Mouse (Mus musculus): Measurements from ENCODE around the gene Psmf1.

Gene Psmf1

GRCm38 (mm10) chr2:151733151-151733865 lies 10.7 kb downstream of the Psmf1 start:
- DNase-seq (ENCODE audit: low spot score) = no peak

GRCm38 (mm10) chr2:151724094-151724493 lies 19.9 kb downstream of the Psmf1 start:
- DNase-seq (ENCODE audit: low spot score) = no peak

GRCm38 (mm10) chr2:151716318-151717055 lies 27.5 kb downstream of the Psmf1 start:
- no peak for DNase-seq (ENCODE audit: low spot score)

DNA sequence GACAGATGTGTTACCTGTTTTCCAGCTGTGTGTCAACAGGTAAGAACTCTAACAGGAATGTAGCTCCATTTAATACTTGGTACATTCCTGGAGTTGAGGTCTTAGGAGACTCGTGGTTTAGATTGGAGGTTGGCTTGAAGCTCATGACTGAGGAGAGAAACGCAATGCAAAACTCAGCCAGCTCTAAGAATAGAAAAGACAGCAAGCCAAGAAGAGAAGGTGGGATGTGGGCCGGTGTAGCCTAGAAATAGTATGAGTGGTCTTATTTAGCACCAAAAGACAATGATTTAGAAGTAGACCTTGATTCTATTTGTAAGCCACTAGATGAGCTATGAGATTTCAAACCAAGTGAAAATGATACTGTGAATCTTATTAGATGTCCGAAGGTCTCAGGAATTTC lies 28.5 kb downstream of the Psmf1 start:
- DNase-seq (ENCODE audit: low spot score) = no peak

DNA sequence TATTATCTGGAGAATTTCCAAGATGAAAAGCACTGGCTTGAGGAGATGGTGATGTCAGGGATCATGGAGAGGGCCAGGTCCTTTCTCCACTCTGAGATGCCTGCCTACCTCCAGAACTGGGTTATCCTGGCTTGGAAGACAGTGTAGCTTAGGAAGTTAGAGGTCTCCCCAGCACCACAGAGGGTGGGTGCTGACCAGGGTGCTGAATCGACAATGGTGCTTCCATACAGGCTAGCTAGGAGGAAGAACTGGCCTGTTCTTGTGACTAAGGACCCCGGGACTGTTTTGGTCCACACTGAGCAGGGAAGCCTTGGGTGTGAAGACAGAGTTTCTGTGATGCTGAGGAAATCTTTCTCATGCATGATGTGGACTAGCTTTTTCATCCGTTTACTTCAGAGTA lies 31.3 kb downstream of the Psmf1 start:
- DNase-seq (ENCODE audit: low spot score) = no peak

GRCm38 (mm10) chr2:151702851-151703190 lies 41.2 kb downstream of the Psmf1 start:
- DNase-seq (ENCODE audit: low spot score) = no peak

GRCm38 (mm10) chr2:151702146-151702850 lies 41.7 kb downstream of the Psmf1 start:
- peak; percentile 14 for DNase-seq (ENCODE audit: low spot score)

DNA sequence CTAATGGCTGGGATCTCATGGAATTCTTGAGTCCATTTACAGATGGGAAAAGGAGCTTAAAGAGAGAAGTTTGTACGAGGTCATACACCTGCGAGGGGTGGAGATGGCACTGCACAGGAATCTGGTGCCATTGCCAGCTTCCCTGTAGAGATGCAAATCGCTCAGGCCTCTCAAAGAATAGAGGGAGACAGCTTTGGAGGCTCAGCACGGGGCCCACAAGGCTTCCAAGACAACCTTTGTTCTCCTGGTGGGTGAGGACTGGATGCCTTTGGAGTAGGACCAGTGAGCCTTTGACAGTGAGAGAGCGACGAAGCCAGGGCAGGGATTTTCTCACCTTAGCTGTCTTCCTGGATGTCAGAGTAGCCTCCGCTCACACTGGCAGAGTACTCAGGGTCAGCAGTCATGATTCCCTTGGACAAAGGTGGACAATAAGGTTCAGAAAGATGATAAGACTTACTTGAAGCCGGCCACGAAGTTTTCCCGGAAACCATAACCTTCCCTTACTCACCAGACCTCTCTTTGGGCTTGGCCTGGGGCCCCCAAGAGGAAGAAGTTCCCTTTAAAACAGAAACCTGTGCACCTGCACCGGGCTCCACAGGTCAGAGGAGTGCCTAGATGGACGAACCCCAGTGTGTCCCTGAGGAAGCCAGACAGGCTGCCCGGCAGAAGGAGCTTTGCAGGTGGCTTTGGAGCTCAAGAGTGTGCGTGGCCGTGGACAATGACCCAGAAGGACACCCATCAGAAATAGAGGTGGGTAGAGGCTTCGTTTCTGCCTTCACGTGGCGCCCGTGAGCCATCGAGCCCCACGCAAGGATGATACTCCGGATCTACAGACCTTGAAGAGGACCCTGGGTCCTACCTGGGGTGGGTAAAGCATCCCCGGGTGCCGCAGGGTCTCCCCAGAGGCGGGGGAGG lies 42.5 kb downstream of the Psmf1 start, which contains the start of gene Tmem74b:
TSS of gene Tmem74b (plus strand) at position 778 of the 915 bp plus-strand sequence.
- DNase-seq (ENCODE audit: low spot score) = no peak

GRCm38 (mm10) chr2:151682976-151683375 lies 61.0 kb downstream of the Psmf1 start:
- no peak for DNase-seq (ENCODE audit: low spot score)

GRCm38 (mm10) chr2:151682357-151682756 lies 61.6 kb downstream of the Psmf1 start:
- no peak for DNase-seq (ENCODE audit: low spot score)

- no peak for DNase-seq (ENCODE audit: low spot score)
These were observed 67.8 kb downstream of the Psmf1 start for GRCm38 (mm10) chr2:151676234-151676633.

- no peak for DNase-seq (ENCODE audit: low spot score)
These were observed 73.0 kb downstream of the Psmf1 start for GRCm38 (mm10) chr2:151670968-151671329.

DNA sequence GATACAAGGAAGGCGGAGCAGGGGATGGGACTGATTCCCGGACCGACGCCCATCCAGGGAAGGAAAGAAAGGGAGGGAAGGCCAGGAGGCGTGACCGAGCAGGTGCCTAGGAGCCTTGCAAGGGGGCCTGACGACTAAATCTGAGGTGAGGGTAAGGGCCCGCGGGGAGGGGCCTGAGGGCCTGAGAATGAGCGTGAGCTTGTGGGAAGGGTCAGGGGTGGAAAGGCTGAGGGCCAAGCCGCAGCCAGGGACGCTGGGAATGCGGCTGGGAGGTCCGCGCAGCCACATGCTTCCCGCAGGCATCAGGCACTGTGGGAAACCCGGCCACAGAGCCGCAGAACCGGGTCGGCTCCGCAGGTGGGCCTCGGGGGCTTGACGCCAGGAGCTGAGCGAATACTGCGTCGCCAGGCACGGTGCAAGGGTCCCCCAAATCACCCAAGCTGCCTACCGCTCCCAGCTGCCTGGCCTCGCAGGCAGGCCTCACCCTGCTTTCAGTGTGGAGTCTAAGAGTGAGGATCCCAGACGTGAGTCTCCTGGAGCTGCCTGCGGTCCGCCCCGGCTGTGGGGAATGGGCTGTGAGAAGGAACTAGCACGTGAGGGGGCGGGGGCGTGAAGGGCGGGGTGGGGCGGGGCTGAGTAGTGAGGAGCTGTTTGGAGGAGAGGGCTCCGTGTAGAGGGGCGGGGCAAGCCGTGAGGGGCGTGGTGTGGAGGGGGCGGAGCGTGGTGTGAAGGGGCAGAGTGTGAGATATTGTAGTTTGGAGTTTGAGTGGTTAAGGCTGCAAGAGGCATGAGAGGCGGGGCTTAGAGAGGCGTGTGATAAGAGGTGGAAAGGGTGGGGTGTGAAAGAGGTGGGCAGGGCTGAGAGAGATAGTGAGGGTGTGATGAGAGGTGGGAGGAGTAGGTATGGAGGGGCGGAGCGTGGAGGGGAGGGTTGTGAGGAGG lies 73.7 kb downstream of the Psmf1 start:
- no peak for DNase-seq (ENCODE audit: low spot score)

DNA sequence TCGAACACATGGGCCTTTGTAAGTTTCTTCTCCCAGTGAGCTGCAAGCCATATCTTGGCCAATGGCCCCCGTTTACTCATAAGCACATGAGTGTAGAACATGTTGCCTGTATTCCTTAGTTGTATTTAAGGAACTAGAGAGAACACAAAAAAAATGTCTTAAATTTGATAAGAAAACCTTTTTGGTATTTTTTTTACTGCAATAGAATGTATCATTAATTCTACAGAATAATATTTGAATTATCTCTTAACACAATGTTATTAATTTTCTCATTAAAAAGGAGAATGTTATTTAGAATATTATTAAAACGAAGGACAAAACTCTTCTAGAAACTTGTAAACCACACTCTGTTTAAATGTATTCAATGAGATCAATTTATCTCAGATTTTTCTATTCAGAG lies 75.6 kb downstream of the Psmf1 start, which contains the start of gene Rad21l:
TSS of gene Rad21l (minus strand) at position 101 of the 400 bp plus-strand sequence.
- no peak for DNase-seq (ENCODE audit: low spot score)

All from urinary bladder, postnatal 25 days (tissue).